Mouse (Mus musculus) gastrocnemius, adult 8-10 months (tissue): ENCODE measurements around the gene Wdr11. TPM values are rescaled to one million over a fixed set of nuclear protein-coding genes. Genes with fewer than 3 reads are reported as not detected.

Experiments used
- DNase-seq, 2 experiments: peaks; one replicate each; pipeline ENCODE4 v3.0.0; 2022; ENCODE audit warnings: low spot score in 2 of 2
- total RNA-seq, 4 experiments: library from RNA; stranded (reverse); gene quantifications; 2 replicates each; pipeline ENCODE4 v1.2.4; 2022

The Wdr11 gene
- total RNA-seq, 4 experiments from 2014 or later: 16.3 to 20.7 (median 17.6) TPM

- DNase-seq: no peak
Observed at GRCm38 (mm10) chr7:129680534-129681210, 89.0 kb downstream of the Wdr11 start.

GRCm38 (mm10) chr7:129682525-129682924 is 90.9 kb downstream of the Wdr11 start:
- DNase-seq: no peak

GRCm38 (mm10) chr7:129685326-129685725 is 93.7 kb downstream of the Wdr11 start:
- DNase-seq: no peak
